Mouse (Mus musculus) spleen, postnatal 0 days (tissue): Measurements from ENCODE around the gene Slco4c1. TPM values are rescaled to one million over a fixed set of nuclear protein-coding genes. Genes with fewer than 3 reads are reported as not detected.

ENCODE experiments used
- polyA plus RNA-seq: library from polyadenylated mRNA; unstranded; fragments of >200 nt; fragmentation: Nextera tagmentation; extraction: Ambion mirVana; gene quantifications from 2 replicates; pipeline ENCODE4 v1.2.1, GENCODE M21; 2015

Slco4c1 gene
- polyA plus RNA-seq = 2.5 and 3.5 TPM in 2 replicates

GRCm38 (mm10) chr1:96871528-96872360 lies at the start of gene Slco4c1:
TSS of gene Slco4c1 (minus strand) at chr1:96872171.

